In the genomic region with DNA sequence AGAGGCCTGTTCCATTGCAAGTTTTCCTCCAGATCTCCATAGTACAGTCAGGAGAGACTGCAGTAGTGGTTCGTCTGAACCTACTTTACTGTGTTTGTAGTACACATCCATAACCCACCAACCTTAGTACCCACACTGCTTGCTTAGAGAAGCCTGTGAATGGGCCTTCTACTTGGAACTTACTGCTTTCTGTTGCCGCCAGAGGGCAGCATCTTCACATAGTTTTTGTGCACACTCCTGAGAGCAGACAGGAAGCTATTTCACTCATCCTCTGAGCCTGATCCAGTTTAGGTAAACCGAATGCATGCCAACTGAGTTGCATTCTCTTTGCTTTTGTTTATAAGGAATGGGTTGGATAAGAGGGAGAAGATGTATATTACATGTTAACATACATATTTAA, we compare ENCODE assay signal across 8 mouse cellular contexts.
DNase-seq lines count a peak whose midpoint lies in the region; ATAC-seq and TF ChIP-seq lines count a peak whose summit lies in the region.

No protein-coding gene starts in this region.

- H3K27ac ChIP-seq in intestine, postnatal 0 days (ENCODE audit: low read depth, low read length) = no peak overlapping the region
- H3K27ac ChIP-seq in intestine, embryonic 15.5 days = no peak overlapping the region
- no peak overlapping the region for H3K27ac ChIP-seq in cerebellum, adult 2 months (ENCODE audit: insufficient read depth, low read length)

- peak; percentile 92 for TF ChIP-seq CTCF in intestine, postnatal 0 days (IDR thresholded peaks at IDR 0.05; ENCODE audit: low read depth)
- peak; percentile 85 for TF ChIP-seq CTCF in cerebellum, adult 2 months (IDR thresholded peaks at IDR 0.05; ENCODE audit: borderline replicate concordance, insufficient read depth, low read depth, low read length)

- H3K4me3 ChIP-seq in intestine, postnatal 0 days (ENCODE audit: low read depth, low read length) = no peak overlapping the region
- H3K4me3 ChIP-seq in intestine, embryonic 15.5 days (replicated peaks) = no peak overlapping the region
- no peak overlapping the region for H3K4me3 ChIP-seq in cerebellum, adult 2 months (replicated peaks; ENCODE audit: insufficient read depth, low read depth, low read length)

- no peaks in the 10 kb centered on the region for H3K4me1 ChIP-seq in intestine, postnatal 0 days (replicated peaks; ENCODE audit: control insufficient read depth, insufficient read depth, low read length)
- H3K4me1 ChIP-seq in intestine, embryonic 15.5 days (replicated peaks) = no peaks in the 10 kb centered on the region
- peaks cover 5% of the 10 kb centered on the region; the same call in 1 of the 2 replicates for H3K4me1 ChIP-seq in cerebellum, adult 2 months (ENCODE audit: control insufficient read depth, insufficient read depth, low read length)

- no peaks in the 10 kb centered on the region for H3K36me3 ChIP-seq in intestine, postnatal 0 days (ENCODE audit: control insufficient read depth, insufficient read depth)
- no peaks in the 10 kb centered on the region for H3K36me3 ChIP-seq in intestine, embryonic 15.5 days

- no peak for ATAC-seq in intestine, postnatal 0 days
- ATAC-seq in intestine, embryonic 15.5 days = no peak
- peak; percentile 69; the same call in 1 of the 2 replicates for ATAC-seq in monocyte, adult 5-6 weeks (replicated peaks; ENCODE audit: insufficient number of reproducible peaks, low FRiP score, low TSS enrichment, poor library complexity, severe bottlenecking)

- H3K27me3 ChIP-seq in intestine, postnatal 0 days (replicated peaks; ENCODE audit: control insufficient read depth, insufficient read depth, low read length) = no peaks in the 10 kb centered on the region
- no peaks in the 10 kb centered on the region for H3K27me3 ChIP-seq in intestine, embryonic 15.5 days (replicated peaks)
- H3K27me3 ChIP-seq in cerebellum, adult 2 months (ENCODE audit: control insufficient read depth, insufficient read depth, low read length) = no peaks in the 10 kb centered on the region

- H3K9me3 ChIP-seq in intestine, postnatal 0 days (ENCODE audit: control insufficient read depth) = no peaks in the 10 kb centered on the region
- H3K9me3 ChIP-seq in intestine, embryonic 15.5 days = no peaks in the 10 kb centered on the region

- peak; percentile 78 to 84 for DNase-seq in cerebellum, adult 2 months
- peak; percentile 65 to 83 for DNase-seq in frontal cortex, postnatal 10 days (ENCODE audit: low spot score in 2 of 2)
- peak; percentile 56 for DNase-seq in hindlimb bud, embryonic 11.5 days (ENCODE audit: extremely low spot score, low read depth, low spot score)
- peak; percentile 73 to 85 for DNase-seq in left cerebral cortex, postnatal 36 days (ENCODE audit: low spot score in 2 of 2)
- peak; percentile 55 to 81 for DNase-seq in spleen, postnatal 4 days (ENCODE audit: low spot score in 2 of 2)

- no peak overlapping the region for H3K9ac ChIP-seq in intestine, postnatal 0 days (ENCODE audit: low read depth, low read length)
- H3K9ac ChIP-seq in intestine, embryonic 15.5 days = no peak overlapping the region

- H3K4me2 ChIP-seq in intestine, postnatal 0 days (replicated peaks; ENCODE audit: low read depth) = no peak overlapping the region
- H3K4me2 ChIP-seq in intestine, embryonic 15.5 days (replicated peaks) = no peak overlapping the region

- intact Hi-C loops in left cerebral cortex, postnatal 36 days (cut with DNase I) = loop anchor here (2.0 to 5.0 kb wide), 4 partner anchors 41 to 723 kb away; no protein-coding TSS in a partner anchor

- TF ChIP-seq POLR2A in cerebellum, adult 2 months (IDR thresholded peaks at IDR 0.05; ENCODE audit: borderline replicate concordance, insufficient read depth, low read length) = no peak

- 13% methylated on average over 3 of the region's 3 CpGs for WGBS in intestine, postnatal 0 days
- WGBS in intestine, embryonic 15.5 days = 20% methylated on average over 3 of the region's 3 CpGs
- 2% methylated on average over 3 of the region's 3 CpGs for WGBS in cerebellum, adult 2 months
